Mouse (Mus musculus): Measurements from ENCODE around the gene Cdc14b. TPM values are rescaled to one million over a fixed set of nuclear protein-coding genes. Genes with fewer than 3 reads are reported as not detected.

The Cdc14b gene
- polyA plus RNA-seq, 1 experiment: 4.4 TPM

- Histone ChIP-seq H3ac (ENCODE audit: control insufficient read depth, insufficient read length) (no peak overlapping the region), H3K36me3 (ENCODE audit: control insufficient read depth, insufficient read depth) (peaks cover 6% of the 10 kb centered on the region), H3K4me2 (ENCODE audit: low read depth) (no peak overlapping the region), H3K4me3 (no peak overlapping the region), H3K79me2 (ENCODE audit: control insufficient read depth, insufficient read depth) (no peaks in the 10 kb centered on the region), H3K27me3 (ENCODE audit: control insufficient read depth, insufficient read depth, insufficient read length) (no peaks in the 10 kb centered on the region)
- TF ChIP-seq POLR2A (IDR thresholded peaks at IDR 0.05; ENCODE audit: insufficient read length, low read depth): no peak
- TF ChIP-seq MYOG (IDR thresholded peaks at IDR 0.05; ENCODE audit: control insufficient read depth in 1 of 3, insufficient read depth in 1 of 3, insufficient read length in 2 of 3, low read depth in 2 of 3): no peak
- TF ChIP-seq TCF3 (IDR thresholded peaks at IDR 0.05; ENCODE audit: insufficient read length, low read depth): no peak
- TF ChIP-seq REST (IDR thresholded peaks at IDR 0.05; ENCODE audit: insufficient read depth, insufficient read length): no peak
- TF ChIP-seq TCF12 (IDR thresholded peaks at IDR 0.05; ENCODE audit: insufficient read depth, poor library complexity, severe bottlenecking): no peak
- no peak for TF ChIP-seq CEBPB (IDR thresholded peaks at IDR 0.05; ENCODE audit: insufficient read depth, poor library complexity, severe bottlenecking)
- no peak for TF ChIP-seq MAX (IDR thresholded peaks at IDR 0.05; ENCODE audit: low read depth)
- TF ChIP-seq USF1 (IDR thresholded peaks at IDR 0.05; ENCODE audit: low read depth): no peak
- no peak for TF ChIP-seq E2F4 (IDR thresholded peaks at IDR 0.05; ENCODE audit: insufficient read depth)
- TF ChIP-seq MYOD1 (IDR thresholded peaks at IDR 0.05; ENCODE audit: control insufficient read depth in 1 of 3, insufficient read length in 2 of 3, low read depth in 2 of 3): no peak
- no peak for TF ChIP-seq SRF (IDR thresholded peaks at IDR 0.05; ENCODE audit: control insufficient read depth, insufficient read length, low read depth)
- no peak for TF ChIP-seq POLR2AphosphoS2 (IDR thresholded peaks at IDR 0.05; ENCODE audit: insufficient read length, low read depth)
These were observed 97.1 kb downstream of the Cdc14b start for GRCm38 (mm10) chr13:64178000-64178399.

DNA sequence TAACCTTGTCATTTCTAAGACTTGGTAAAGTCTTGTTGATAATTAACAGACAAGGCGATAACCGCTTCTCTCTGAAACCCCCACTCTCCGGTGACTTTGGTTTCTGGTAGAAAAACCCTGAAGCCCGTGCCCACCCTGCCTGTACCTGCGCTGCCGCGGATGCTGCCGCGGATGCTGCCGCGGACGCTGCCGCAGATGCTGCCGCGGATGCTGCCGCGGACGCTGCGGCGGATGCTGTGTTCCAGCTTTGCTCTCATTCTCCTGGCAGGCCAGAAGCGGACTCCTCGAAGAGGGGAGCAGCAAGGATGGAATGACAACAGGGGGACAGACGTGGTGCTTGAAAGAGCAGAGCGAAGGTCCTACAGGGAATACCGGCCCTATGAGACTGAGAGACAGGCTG is 105.3 kb downstream of the Cdc14b start:
- TF ChIP-seq USF1 (IDR thresholded peaks at IDR 0.05; ENCODE audit: low read depth) (no peak), TCF12 (IDR thresholded peaks at IDR 0.05; ENCODE audit: insufficient read depth, poor library complexity, severe bottlenecking) (no peak), CEBPB (IDR thresholded peaks at IDR 0.05; ENCODE audit: insufficient read depth, poor library complexity, severe bottlenecking) (no peak), POLR2A (IDR thresholded peaks at IDR 0.05; ENCODE audit: insufficient read length, low read depth) (no peak), POLR2AphosphoS2 (IDR thresholded peaks at IDR 0.05; ENCODE audit: insufficient read length, low read depth) (no peak), SRF (IDR thresholded peaks at IDR 0.05; ENCODE audit: control insufficient read depth, insufficient read length, low read depth) (no peak), MYOD1 (IDR thresholded peaks at IDR 0.05; ENCODE audit: control insufficient read depth in 1 of 3, insufficient read length in 2 of 3, low read depth in 2 of 3) (no peak), REST (IDR thresholded peaks at IDR 0.05; ENCODE audit: insufficient read depth, insufficient read length) (no peak), TCF3 (IDR thresholded peaks at IDR 0.05; ENCODE audit: insufficient read length, low read depth) (no peak), E2F4 (IDR thresholded peaks at IDR 0.05; ENCODE audit: insufficient read depth) (no peak), MAX (IDR thresholded peaks at IDR 0.05; ENCODE audit: low read depth) (no peak), MYOG (IDR thresholded peaks at IDR 0.05; ENCODE audit: control insufficient read depth in 1 of 3, insufficient read depth in 1 of 3, insufficient read length in 2 of 3, low read depth in 2 of 3) (no peak)
- H3ac ChIP-seq (ENCODE audit: control insufficient read depth, insufficient read length): no peak overlapping the region
- no peak overlapping the region for H3K4me2 ChIP-seq (ENCODE audit: low read depth)
- H3K4me3 ChIP-seq: no peak overlapping the region
- H3K79me2 ChIP-seq (ENCODE audit: control insufficient read depth, insufficient read depth): peaks cover 4% of the 10 kb centered on the region
- peaks cover 3% of the 10 kb centered on the region for H3K36me3 ChIP-seq (ENCODE audit: control insufficient read depth, insufficient read depth)
- H3K27me3 ChIP-seq (ENCODE audit: control insufficient read depth, insufficient read depth, insufficient read length): no peaks in the 10 kb centered on the region

DNA sequence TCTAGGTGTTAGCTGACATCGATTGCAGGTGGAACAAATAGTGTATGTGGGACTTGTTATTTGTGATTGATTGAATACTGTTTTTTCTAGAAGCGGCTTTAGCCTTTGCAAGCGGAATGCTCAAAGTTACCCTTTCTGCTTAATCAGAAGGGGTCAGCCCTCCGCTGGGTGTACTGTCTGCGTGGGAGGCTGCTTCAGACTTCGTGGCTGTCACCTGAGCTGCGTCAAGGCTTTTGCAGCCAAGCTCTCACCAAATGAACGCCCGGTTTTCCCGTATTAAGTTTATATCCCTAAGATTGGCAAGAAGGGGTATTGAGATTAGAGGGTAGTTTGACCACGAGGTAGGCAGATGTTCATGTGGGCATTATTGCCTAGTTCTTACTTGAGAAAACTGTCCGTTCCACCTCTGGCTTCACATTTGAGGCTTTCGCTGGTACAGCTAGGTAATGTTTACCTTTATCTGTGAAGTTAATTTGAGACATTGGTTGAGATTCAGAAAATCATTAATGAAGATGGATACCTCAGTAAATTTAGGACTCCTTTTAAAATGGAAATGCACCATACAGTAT is 111.9 kb downstream of the Cdc14b start:
- Histone ChIP-seq H3K36me3 (ENCODE audit: control insufficient read depth, insufficient read depth) (no peaks in the 10 kb centered on the region), H3ac (ENCODE audit: control insufficient read depth, insufficient read length) (no peak overlapping the region), H3K27me3 (ENCODE audit: control insufficient read depth, insufficient read depth, insufficient read length) (no peaks in the 10 kb centered on the region), H3K4me2 (ENCODE audit: low read depth) (peak overlapping the region; percentile 85), H3K79me2 (ENCODE audit: control insufficient read depth, insufficient read depth) (peaks cover 21% of the 10 kb centered on the region), H3K4me3 (peak overlapping the region; percentile 50)
- TF ChIP-seq TCF3 (IDR thresholded peaks at IDR 0.05; ENCODE audit: insufficient read length, low read depth) (no peak), POLR2AphosphoS2 (IDR thresholded peaks at IDR 0.05; ENCODE audit: insufficient read length, low read depth) (no peak), SRF (IDR thresholded peaks at IDR 0.05; ENCODE audit: control insufficient read depth, insufficient read length, low read depth) (no peak), MYOG (IDR thresholded peaks at IDR 0.05; ENCODE audit: control insufficient read depth in 1 of 3, insufficient read depth in 1 of 3, insufficient read length in 2 of 3, low read depth in 2 of 3) (no peak), POLR2A (IDR thresholded peaks at IDR 0.05; ENCODE audit: insufficient read length, low read depth) (no peak), CEBPB (IDR thresholded peaks at IDR 0.05; ENCODE audit: insufficient read depth, poor library complexity, severe bottlenecking) (no peak)

- Histone ChIP-seq H3K79me2 (ENCODE audit: control insufficient read depth, insufficient read depth) (peaks cover 21% of the 10 kb centered on the region), H3ac (ENCODE audit: control insufficient read depth, insufficient read length) (peak overlapping the region; percentile 91), H3K4me3 (peak overlapping the region; percentile 50), H3K27me3 (ENCODE audit: control insufficient read depth, insufficient read depth, insufficient read length) (no peaks in the 10 kb centered on the region), H3K4me2 (ENCODE audit: low read depth) (peak overlapping the region; percentile 85), H3K36me3 (ENCODE audit: control insufficient read depth, insufficient read depth) (no peaks in the 10 kb centered on the region)
- TF ChIP-seq POLR2A (IDR thresholded peaks at IDR 0.05; ENCODE audit: insufficient read length, low read depth) (no peak), MYOD1 (IDR thresholded peaks at IDR 0.05; ENCODE audit: control insufficient read depth in 1 of 3, insufficient read length in 2 of 3, low read depth in 2 of 3) (peak in 2 of 3 experiments; percentile 42 to 44)
These were observed 112.5 kb downstream of the Cdc14b start for GRCm38 (mm10) chr13:64162626-64163025.

GRCm38 (mm10) chr13:64161916-64162611 is 113.0 kb downstream of the Cdc14b start:
- Histone ChIP-seq H3K4me2 (ENCODE audit: low read depth) (peak overlapping the region; percentile 85), H3K27me3 (ENCODE audit: control insufficient read depth, insufficient read depth, insufficient read length) (no peaks in the 10 kb centered on the region), H3ac (ENCODE audit: control insufficient read depth, insufficient read length) (peak overlapping the region; percentile 91), H3K36me3 (ENCODE audit: control insufficient read depth, insufficient read depth) (no peaks in the 10 kb centered on the region), H3K4me3 (peak overlapping the region; percentile 50), H3K79me2 (ENCODE audit: control insufficient read depth, insufficient read depth) (peaks cover 21% of the 10 kb centered on the region)
- TF ChIP-seq POLR2A (IDR thresholded peaks at IDR 0.05; ENCODE audit: insufficient read length, low read depth) (peak; percentile 67), REST (IDR thresholded peaks at IDR 0.05; ENCODE audit: insufficient read depth, insufficient read length) (no peak), SRF (IDR thresholded peaks at IDR 0.05; ENCODE audit: control insufficient read depth, insufficient read length, low read depth) (no peak), MYOG (IDR thresholded peaks at IDR 0.05; ENCODE audit: control insufficient read depth in 1 of 3, insufficient read depth in 1 of 3, insufficient read length in 2 of 3, low read depth in 2 of 3) (peak in 2 of 3 experiments; percentile 64 to 74), MYOD1 (IDR thresholded peaks at IDR 0.05; ENCODE audit: control insufficient read depth in 1 of 3, insufficient read length in 2 of 3, low read depth in 2 of 3) (peak in 2 of 3 experiments; percentile 70), TCF3 (IDR thresholded peaks at IDR 0.05; ENCODE audit: insufficient read length, low read depth) (no peak)
